Mouse (Mus musculus): ENCODE results near the gene Apol9a. TPM values are rescaled to one million over a fixed set of nuclear protein-coding genes. Genes with fewer than 3 reads are reported as not detected.
A peak's percentile ranks its signal among the peaks of the same experiment; 100 is the strongest.

The Apol9a gene
- polyA plus RNA-seq, 1 experiment from 2014 or later, result 0.07 TPM

DNA sequence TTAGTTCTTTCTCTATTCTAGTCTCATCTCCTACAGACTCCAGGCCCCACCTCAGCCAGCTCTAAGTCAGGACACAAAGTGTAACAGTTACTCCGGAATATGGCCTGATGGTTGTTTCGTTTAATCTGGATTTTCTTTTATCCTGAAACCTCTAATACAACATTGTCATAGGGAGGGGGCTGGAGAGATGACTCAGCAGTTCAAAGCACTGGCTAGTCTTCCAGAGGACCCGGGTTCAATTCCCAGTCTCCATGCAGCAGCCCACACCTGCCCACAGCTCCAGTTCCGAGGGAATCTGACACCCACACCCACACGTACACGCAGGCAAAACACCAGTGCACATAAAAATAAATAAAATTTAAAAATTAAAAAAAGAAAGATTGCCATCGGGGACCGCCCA lies 51.0 kb downstream of the Apol9a start:
- Histone ChIP-seq H3K27ac (replicated peaks) (no peak overlapping the region), H3K9ac (no peak overlapping the region)

DNA sequence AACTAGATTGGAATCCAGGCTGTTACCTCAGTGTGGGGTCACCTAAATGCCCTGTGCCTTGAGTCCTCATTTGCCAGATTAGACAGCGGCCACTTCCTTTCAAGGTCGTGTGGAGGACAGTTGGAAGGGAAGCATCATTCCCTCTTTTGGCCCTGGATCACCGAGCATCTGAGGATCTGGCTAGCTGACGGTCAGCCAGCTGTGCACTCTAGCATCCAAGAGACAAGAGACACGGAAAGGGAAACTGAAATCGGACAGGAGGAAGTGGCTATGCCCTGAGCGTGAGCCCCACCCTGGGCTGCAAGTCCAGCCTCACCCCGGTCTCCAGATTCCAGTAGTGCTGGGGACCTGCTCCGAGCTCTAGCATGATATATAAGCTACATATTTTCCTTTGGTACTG lies 51.4 kb downstream of the Apol9a start:
- 48% methylated on average over 9 of the region's 9 CpGs for WGBS (ENCODE audit: insufficient replicate concordance)
- peaks cover 12% of the 10 kb centered on the region for H3K4me1 ChIP-seq (replicated peaks)
- no peaks in the 10 kb centered on the region for H3K9me3 ChIP-seq (replicated peaks)
- H3K4me3 ChIP-seq (replicated peaks), result no peak overlapping the region
- no peak overlapping the region for H3K9ac ChIP-seq
- no peak overlapping the region for H3K27ac ChIP-seq (replicated peaks)
- no peaks in the 10 kb centered on the region for H3K36me3 ChIP-seq (replicated peaks)
- no peak overlapping the region for H3K4me2 ChIP-seq
- H3K27me3 ChIP-seq, result 0 out of 2 replicates have a peak, but pooled peaks cover 16% of the 10 kb centered on the region
- ATAC-seq (ENCODE audit: insufficient read depth), result no peak

More for the DNA sequence above, 51.0 kb downstream of the Apol9a start:
- H3K4me2 ChIP-seq, result no peak overlapping the region
- H3K9me3 ChIP-seq (replicated peaks), result no peaks in the 10 kb centered on the region
- ATAC-seq (ENCODE audit: insufficient read depth), result no peak
- H3K4me1 ChIP-seq (replicated peaks), result peaks cover 8% of the 10 kb centered on the region
- 72% methylated on average over 8 of the region's 8 CpGs for WGBS (ENCODE audit: insufficient replicate concordance)
- no peak overlapping the region for H3K4me3 ChIP-seq (replicated peaks)
- H3K27me3 ChIP-seq, result 0 out of 2 replicates have a peak, but pooled peaks cover 16% of the 10 kb centered on the region
- H3K36me3 ChIP-seq (replicated peaks), result no peaks in the 10 kb centered on the region

DNA sequence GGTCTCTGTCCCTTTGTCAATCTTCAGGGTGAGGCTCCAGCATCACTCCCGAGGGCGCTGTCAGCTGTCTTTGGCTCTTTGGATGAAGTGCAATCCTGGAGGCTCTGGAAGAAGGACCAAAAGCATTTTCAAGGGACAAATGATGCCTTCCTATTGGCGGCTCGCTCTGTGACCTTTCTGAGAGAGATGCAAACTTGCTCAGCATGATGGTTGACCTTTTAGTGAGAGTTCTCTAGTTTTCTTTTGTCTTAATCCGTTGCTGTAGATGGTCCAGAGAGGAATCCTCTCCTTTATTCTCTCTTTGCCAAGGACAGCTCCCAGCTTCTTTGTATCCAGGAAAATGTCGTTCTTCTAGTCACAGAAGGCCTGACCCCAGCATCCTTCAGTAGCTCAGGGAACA lies 51.9 kb downstream of the Apol9a start:
- Histone ChIP-seq H3K4me3 (replicated peaks) (no peak overlapping the region), H3K9ac (no peak overlapping the region), H3K36me3 (replicated peaks) (no peaks in the 10 kb centered on the region), H3K9me3 (replicated peaks) (no peaks in the 10 kb centered on the region), H3K4me2 (peak overlapping the region; percentile 51), H3K4me1 (replicated peaks) (peaks cover 12% of the 10 kb centered on the region), H3K27ac (replicated peaks) (no peak overlapping the region), H3K27me3 (0 out of 2 replicates have a peak, but pooled peaks cover 16% of the 10 kb centered on the region)
- no peak for ATAC-seq (ENCODE audit: insufficient read depth)
- 31% methylated on average over 6 of the region's 6 CpGs for WGBS (ENCODE audit: insufficient replicate concordance)

DNA sequence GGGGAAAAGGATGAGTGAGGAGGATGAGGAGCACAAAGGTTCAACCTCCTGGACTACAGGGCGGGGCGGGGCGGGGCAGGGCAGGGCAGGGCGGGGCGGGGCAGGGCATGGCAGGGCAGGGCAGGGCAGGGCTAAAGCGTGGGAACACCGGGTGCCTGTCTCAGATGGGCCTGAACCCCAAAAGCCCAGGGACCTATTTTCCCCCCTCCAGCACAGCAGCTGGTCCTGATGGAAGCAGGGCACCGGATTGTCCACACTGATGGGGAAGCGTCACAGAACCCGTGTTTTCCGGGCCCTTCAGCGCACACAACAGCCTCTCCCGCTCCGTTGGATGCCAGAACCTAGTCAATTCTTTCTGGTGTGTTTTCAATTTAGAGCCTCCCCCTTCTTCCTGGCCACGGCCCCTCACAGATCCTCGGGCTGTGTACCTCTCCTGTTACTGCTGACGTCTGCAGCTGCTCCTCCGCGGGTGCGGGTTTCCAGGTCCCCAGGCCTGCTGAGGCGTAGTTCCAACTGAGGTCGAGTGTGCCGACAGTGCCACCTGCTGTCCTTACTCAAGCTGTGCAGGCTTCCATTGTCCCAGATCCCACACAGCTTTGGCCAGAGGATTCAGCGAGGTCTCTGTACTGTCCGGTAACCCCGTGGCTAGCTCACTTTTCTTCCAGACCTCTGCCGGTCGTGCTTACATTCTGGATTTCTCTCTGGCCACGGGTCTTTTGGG lies 52.5 kb downstream of the Apol9a start:
- H3K9me3 ChIP-seq (replicated peaks), result no peaks in the 10 kb centered on the region
- H3K9ac ChIP-seq, result no peak overlapping the region
- peak; percentile 47 for ATAC-seq (ENCODE audit: insufficient read depth)
- no peaks in the 10 kb centered on the region for H3K36me3 ChIP-seq (replicated peaks)
- H3K27me3 ChIP-seq, result 0 out of 2 replicates have a peak, but pooled peaks cover 16% of the 10 kb centered on the region
- H3K4me3 ChIP-seq (replicated peaks), result no peak overlapping the region
- H3K4me1 ChIP-seq (replicated peaks), result peaks cover 12% of the 10 kb centered on the region
- no peak overlapping the region for H3K27ac ChIP-seq (replicated peaks)
- WGBS (ENCODE audit: insufficient replicate concordance), result 9% methylated on average over 29 of the region's 29 CpGs
- peak overlapping the region; percentile 51 for H3K4me2 ChIP-seq

DNA sequence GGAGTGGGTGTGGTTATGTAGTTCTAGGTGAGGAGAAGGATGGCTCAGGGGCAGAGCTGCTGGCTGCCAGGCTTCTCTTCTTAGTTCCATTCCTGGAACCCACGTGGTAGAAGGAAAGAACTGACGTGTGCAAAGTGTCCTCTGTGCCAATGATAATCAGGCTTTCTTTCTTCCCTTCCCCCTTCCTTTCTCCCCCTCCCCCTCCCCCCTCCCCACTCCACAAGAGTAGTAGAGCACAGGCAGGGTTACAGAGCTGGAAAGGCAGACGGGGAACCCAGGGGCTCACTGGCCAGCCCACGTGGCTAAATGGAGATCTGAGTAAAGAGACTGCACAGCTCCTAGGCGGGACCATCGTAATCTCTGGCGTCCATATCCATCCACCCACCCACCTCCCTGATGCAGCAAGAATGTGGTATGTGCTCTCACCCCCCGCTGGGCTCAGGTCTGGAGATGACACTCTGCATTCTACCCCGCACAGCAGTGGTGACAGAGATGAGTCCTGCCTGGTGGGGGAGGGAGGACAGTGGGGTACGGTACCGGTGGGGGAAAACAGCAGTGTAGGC lies 54.6 kb downstream of the Apol9a start:
- no peak overlapping the region for H3K27ac ChIP-seq (replicated peaks)
- no peak for ATAC-seq (ENCODE audit: insufficient read depth)
- H3K4me2 ChIP-seq, result peak overlapping the region; percentile 25; the same call in 1 of the 2 replicates
- H3K4me1 ChIP-seq (replicated peaks), result peaks cover 12% of the 10 kb centered on the region
- no peak overlapping the region for H3K9ac ChIP-seq
- 14% methylated on average over 11 of the region's 11 CpGs for WGBS (ENCODE audit: insufficient replicate concordance)
- no peaks in the 10 kb centered on the region for H3K36me3 ChIP-seq (replicated peaks)
- no peak overlapping the region for H3K4me3 ChIP-seq (replicated peaks)
- H3K9me3 ChIP-seq (replicated peaks), result no peaks in the 10 kb centered on the region
- 0 out of 2 replicates have a peak, but pooled peaks cover 16% of the 10 kb centered on the region for H3K27me3 ChIP-seq

DNA sequence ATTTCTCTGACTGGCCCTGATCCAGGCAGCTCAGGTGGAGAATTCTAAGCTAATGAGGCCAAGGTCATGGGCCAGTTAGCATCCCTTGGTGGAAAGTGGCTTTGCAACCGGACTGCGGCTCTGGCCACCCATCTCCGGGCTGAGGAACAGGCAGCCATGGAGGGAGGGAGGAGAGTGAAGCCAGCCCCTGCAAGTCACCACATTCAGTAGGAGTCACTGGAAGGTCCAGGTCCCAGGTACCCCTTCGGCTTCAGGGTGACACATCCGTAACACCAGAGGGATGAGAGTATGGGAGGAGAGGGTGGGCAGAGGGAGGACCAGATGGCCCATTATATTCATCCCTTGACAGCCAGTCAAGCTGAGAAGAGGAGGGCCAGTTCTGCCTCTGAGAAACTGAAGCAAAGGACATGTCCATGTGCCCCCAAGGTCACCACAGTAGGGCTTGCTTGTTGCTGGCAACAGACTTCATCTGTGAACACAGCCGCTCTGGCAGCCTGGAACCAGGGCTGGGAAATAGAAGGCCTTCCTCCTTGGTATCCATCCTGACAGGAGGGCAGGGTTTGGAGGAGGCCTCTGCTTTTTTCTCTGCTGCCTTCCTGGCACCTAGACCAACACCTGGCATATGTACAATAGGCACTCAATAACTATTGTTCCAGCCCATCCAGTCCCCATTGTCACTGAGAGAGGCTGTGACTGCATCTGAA lies 55.9 kb downstream of the Apol9a start:
- Histone ChIP-seq H3K4me2 (no peak overlapping the region), H3K36me3 (replicated peaks) (no peaks in the 10 kb centered on the region), H3K27ac (replicated peaks) (no peak overlapping the region), H3K9me3 (replicated peaks) (no peaks in the 10 kb centered on the region), H3K4me1 (replicated peaks) (peaks cover 12% of the 10 kb centered on the region), H3K4me3 (replicated peaks) (no peak overlapping the region), H3K27me3 (0 out of 2 replicates have a peak, but pooled peaks cover 16% of the 10 kb centered on the region), H3K9ac (no peak overlapping the region)
- no peak for ATAC-seq (ENCODE audit: insufficient read depth)
- WGBS (ENCODE audit: insufficient replicate concordance), result 73% methylated on average over 6 of the region's 6 CpGs

DNA sequence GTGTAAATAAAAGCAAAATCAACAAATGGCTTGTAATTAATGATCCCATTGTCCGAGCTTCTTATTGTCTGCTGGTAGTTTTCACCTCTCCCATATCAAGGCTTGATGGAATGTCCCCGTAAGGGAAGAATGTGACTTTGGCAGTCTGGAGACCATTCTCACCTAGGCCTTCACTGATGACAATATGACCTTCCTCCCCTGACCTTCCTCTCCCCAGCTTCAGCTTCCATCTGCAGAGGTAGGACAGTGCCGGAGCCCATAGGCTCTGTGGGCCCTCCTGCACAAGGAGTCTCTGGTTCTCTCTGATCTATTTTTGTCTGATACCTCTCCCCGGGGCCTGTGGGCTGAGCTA lies 56.5 kb downstream of the Apol9a start:
- no peak overlapping the region for H3K27ac ChIP-seq (replicated peaks)
- H3K4me1 ChIP-seq (replicated peaks), result peaks cover 12% of the 10 kb centered on the region
- 0 out of 2 replicates have a peak, but pooled peaks cover 12% of the 10 kb centered on the region for H3K27me3 ChIP-seq
- H3K9me3 ChIP-seq (replicated peaks), result no peaks in the 10 kb centered on the region
- no peak overlapping the region for H3K9ac ChIP-seq
- no peaks in the 10 kb centered on the region for H3K36me3 ChIP-seq (replicated peaks)
- H3K4me3 ChIP-seq (replicated peaks), result no peak overlapping the region
- H3K4me2 ChIP-seq, result no peak overlapping the region
- 48% methylated on average over 4 of the region's 4 CpGs for WGBS (ENCODE audit: insufficient replicate concordance)
- no peak for ATAC-seq (ENCODE audit: insufficient read depth)

Other genes starting within 250 kb of the Apol9a start
- 9.8 and 10.8 TPM in 2 replicates for gene Rbfox2, start 104.1 kb downstream of the Apol9a start, polyA plus RNA-seq (2015; fragmentation: Nextera tagmentation; extraction: Ambion mirVana)
- gene Apol7a, start 12.0 kb downstream of the Apol9a start, polyA plus RNA-seq (2015; fragmentation: Nextera tagmentation; extraction: Ambion mirVana), result 1.8 and 2.6 TPM in 2 replicates
- gene Apol7b, start 36.4 kb upstream of the Apol9a start, polyA plus RNA-seq (2015; fragmentation: Nextera tagmentation; extraction: Ambion mirVana), result not detected in 2 replicates
- gene Apol10a, start 65.9 kb upstream of the Apol9a start, polyA plus RNA-seq (2015; fragmentation: Nextera tagmentation; extraction: Ambion mirVana), result not detected in 2 replicates
- 0.24 and 0.29 TPM in 2 replicates for gene Apol11a, start 97.1 kb upstream of the Apol9a start, polyA plus RNA-seq (2015; fragmentation: Nextera tagmentation; extraction: Ambion mirVana)
- gene Apol7c, start 122.2 kb upstream of the Apol9a start, polyA plus RNA-seq (2015; fragmentation: Nextera tagmentation; extraction: Ambion mirVana), result not detected in 2 replicates
- gene 1700025B11Rik, start 150.8 kb upstream of the Apol9a start, polyA plus RNA-seq (2015; fragmentation: Nextera tagmentation; extraction: Ambion mirVana), result not detected in 2 replicates
- not detected in 2 replicates for gene Apol10b, start 185.0 kb upstream of the Apol9a start, polyA plus RNA-seq (2015; fragmentation: Nextera tagmentation; extraction: Ambion mirVana)
- not detected in 2 replicates for gene Gm36245, start 188.1 kb upstream of the Apol9a start, polyA plus RNA-seq (2015; fragmentation: Nextera tagmentation; extraction: Ambion mirVana)
- 7.3 and 7.6 TPM in 2 replicates for gene Apol11b, start 232.2 kb upstream of the Apol9a start, polyA plus RNA-seq (2015; fragmentation: Nextera tagmentation; extraction: Ambion mirVana)

Data from liver, embryonic 15.5 days (tissue).